Mouse (Mus musculus): Measurements from ENCODE around the gene Olfr1341. TPM values are rescaled to one million over a fixed set of nuclear protein-coding genes. Genes with fewer than 3 reads are reported as not detected.

Olfr1341 gene
- total RNA-seq (2014; fragmentation: Nextera tagmentation), result not detected in 2 replicates
- total RNA-seq (2017), result not detected in 2 replicates

GRCm38 (mm10) chr4:118703223-118703622 is at the start of gene Olfr1341:
Olfr1341 (plus strand) TSS chr4:118703523.
- ATAC-seq (replicated peaks; ENCODE audit: poor library complexity, severe bottlenecking), result no peak

GRCm38 (mm10) chr4:118658652-118659051 is 44.7 kb upstream of the Olfr1341 start, which contains the start of gene Olfr62:
Olfr62 (plus strand) TSS chr4:118658952.
- ATAC-seq (replicated peaks; ENCODE audit: poor library complexity, severe bottlenecking), result no peak

- no peak for ATAC-seq (replicated peaks; ENCODE audit: poor library complexity, severe bottlenecking)
Observed at GRCm38 (mm10) chr4:118687086-118687485, 16.2 kb upstream of the Olfr1341 start.

GRCm38 (mm10) chr4:118692412-118692973 is 10.8 kb upstream of the Olfr1341 start, which contains the start of gene Olfr1342:
Olfr1342 (minus strand) TSS chr4:118692756.
- no peak for ATAC-seq (replicated peaks; ENCODE audit: poor library complexity, severe bottlenecking)

- ATAC-seq (replicated peaks; ENCODE audit: poor library complexity, severe bottlenecking), result no peak
Observed at GRCm38 (mm10) chr4:118693812-118694211, 9.5 kb upstream of the Olfr1341 start.

GRCm38 (mm10) chr4:118708086-118708485 is 4.8 kb downstream of the Olfr1341 start:
- ATAC-seq (replicated peaks; ENCODE audit: poor library complexity, severe bottlenecking), result no peak

GRCm38 (mm10) chr4:118711656-118712055 is 8.3 kb downstream of the Olfr1341 start:
- ATAC-seq (replicated peaks; ENCODE audit: poor library complexity, severe bottlenecking), result no peak

- ATAC-seq (replicated peaks; ENCODE audit: poor library complexity, severe bottlenecking), result no peak
Observed at GRCm38 (mm10) chr4:118719838-118720237, 16.5 kb downstream of the Olfr1341 start, which contains the start of gene Olfr1340. Olfr1340 (plus strand) TSS chr4:118720138.

GRCm38 (mm10) chr4:118721742-118722483 is 18.6 kb downstream of the Olfr1341 start:
- no peak for ATAC-seq (replicated peaks; ENCODE audit: poor library complexity, severe bottlenecking)

- ATAC-seq (replicated peaks; ENCODE audit: poor library complexity, severe bottlenecking), result no peak
Observed at GRCm38 (mm10) chr4:118731875-118732274, 28.6 kb downstream of the Olfr1341 start, which contains the start of gene Olfr1339. Olfr1339 (plus strand) TSS chr4:118732175.

- ATAC-seq (replicated peaks; ENCODE audit: poor library complexity, severe bottlenecking), result no peak
Observed at GRCm38 (mm10) chr4:118739574-118739973, 36.3 kb downstream of the Olfr1341 start.

- no peak for ATAC-seq (replicated peaks; ENCODE audit: poor library complexity, severe bottlenecking)
Observed at GRCm38 (mm10) chr4:118740988-118741698, 37.8 kb downstream of the Olfr1341 start.

- no peak for ATAC-seq (replicated peaks; ENCODE audit: poor library complexity, severe bottlenecking)
Observed at GRCm38 (mm10) chr4:118741881-118742280, 38.6 kb downstream of the Olfr1341 start.

GRCm38 (mm10) chr4:118758637-118759036 is 55.3 kb downstream of the Olfr1341 start, which contains the start of gene Olfr1338:
Olfr1338 (minus strand) TSS chr4:118758737.
- no peak for ATAC-seq (replicated peaks; ENCODE audit: poor library complexity, severe bottlenecking)

Other genes with a start within 250 kb of the Olfr1341 start
- 0.11 and 0.49 TPM in 2 replicates for gene Mpl, start 246.0 kb upstream of the Olfr1341 start, total RNA-seq (2014; fragmentation: Nextera tagmentation)
- gene Mpl, start 246.0 kb upstream of the Olfr1341 start, total RNA-seq (2017), result not detected in 2 replicates
- 3.9 and 7.2 TPM in 2 replicates for gene Tie1, start 213.5 kb upstream of the Olfr1341 start, total RNA-seq (2014; fragmentation: Nextera tagmentation)
- 4.3 and 4.5 TPM in 2 replicates for gene Tie1, start 213.5 kb upstream of the Olfr1341 start, total RNA-seq (2017)
- not detected in 2 replicates for gene 2610528J11Rik, start 176.5 kb upstream of the Olfr1341 start, total RNA-seq (2014; fragmentation: Nextera tagmentation)
- gene 2610528J11Rik, start 176.5 kb upstream of the Olfr1341 start, total RNA-seq (2017), result not detected in 2 replicates
- gene Tmem125, start 159.5 kb upstream of the Olfr1341 start, total RNA-seq (2014; fragmentation: Nextera tagmentation), result not detected in 2 replicates
- 0.82 TPM in 1 of 2 replicates, not detected in the other for gene Tmem125, start 159.5 kb upstream of the Olfr1341 start, total RNA-seq (2017)
- 1.2 and 1.3 TPM in 2 replicates for gene Cfap57, start 82.7 kb upstream of the Olfr1341 start, total RNA-seq (2014; fragmentation: Nextera tagmentation)
- gene Cfap57, start 82.7 kb upstream of the Olfr1341 start, total RNA-seq (2017), result 2.8 and 3.9 TPM in 2 replicates
- 100 and 111 TPM in 2 replicates for gene Ebna1bp2, start 82.7 kb upstream of the Olfr1341 start, total RNA-seq (2014; fragmentation: Nextera tagmentation)
- 158 and 165 TPM in 2 replicates for gene Ebna1bp2, start 82.7 kb upstream of the Olfr1341 start, total RNA-seq (2017)
- not detected in 2 replicates for gene Olfr62, start 44.6 kb upstream of the Olfr1341 start, total RNA-seq (2014; fragmentation: Nextera tagmentation)
- gene Olfr62, start 44.6 kb upstream of the Olfr1341 start, total RNA-seq (2017), result not detected in 2 replicates
- gene Olfr1342, start 10.8 kb upstream of the Olfr1341 start, total RNA-seq (2014; fragmentation: Nextera tagmentation), result not detected in 2 replicates
- gene Olfr1342, start 10.8 kb upstream of the Olfr1341 start, total RNA-seq (2017), result not detected in 2 replicates
- not detected in 2 replicates for gene Olfr1340, start 16.6 kb downstream of the Olfr1341 start, total RNA-seq (2014; fragmentation: Nextera tagmentation)
- gene Olfr1340, start 16.6 kb downstream of the Olfr1341 start, total RNA-seq (2017), result not detected in 2 replicates
- not detected in 2 replicates for gene Olfr1339, start 28.7 kb downstream of the Olfr1341 start, total RNA-seq (2014; fragmentation: Nextera tagmentation)
- gene Olfr1339, start 28.7 kb downstream of the Olfr1341 start, total RNA-seq (2017), result not detected in 2 replicates
- gene Olfr1338, start 55.2 kb downstream of the Olfr1341 start, total RNA-seq (2014; fragmentation: Nextera tagmentation), result not detected in 2 replicates
- gene Olfr1338, start 55.2 kb downstream of the Olfr1341 start, total RNA-seq (2017), result not detected in 2 replicates
- not detected in 2 replicates for gene Olfr1337, start 79.1 kb downstream of the Olfr1341 start, total RNA-seq (2014; fragmentation: Nextera tagmentation)
- not detected in 2 replicates for gene Olfr1337, start 79.1 kb downstream of the Olfr1341 start, total RNA-seq (2017)
- gene Olfr1335, start 106.4 kb downstream of the Olfr1341 start, total RNA-seq (2014; fragmentation: Nextera tagmentation), result not detected in 2 replicates
- gene Olfr1335, start 106.4 kb downstream of the Olfr1341 start, total RNA-seq (2017), result not detected in 2 replicates
- not detected in 2 replicates for gene Olfr1333, start 132.8 kb downstream of the Olfr1341 start, total RNA-seq (2014; fragmentation: Nextera tagmentation)
- gene Olfr1333, start 132.8 kb downstream of the Olfr1341 start, total RNA-seq (2017), result not detected in 2 replicates
- gene Olfr1331, start 161.1 kb downstream of the Olfr1341 start, total RNA-seq (2014; fragmentation: Nextera tagmentation), result not detected in 2 replicates
- not detected in 2 replicates for gene Olfr1331, start 161.1 kb downstream of the Olfr1341 start, total RNA-seq (2017)
- gene Olfr1330, start 185.1 kb downstream of the Olfr1341 start, total RNA-seq (2014; fragmentation: Nextera tagmentation), result not detected in 2 replicates
- gene Olfr1330, start 185.1 kb downstream of the Olfr1341 start, total RNA-seq (2017), result not detected in 2 replicates
- gene Olfr1329, start 213.9 kb downstream of the Olfr1341 start, total RNA-seq (2014; fragmentation: Nextera tagmentation), result not detected in 2 replicates
- gene Olfr1329, start 213.9 kb downstream of the Olfr1341 start, total RNA-seq (2017), result not detected in 2 replicates
- not detected in 2 replicates for gene Olfr1328, start 235.1 kb downstream of the Olfr1341 start, total RNA-seq (2014; fragmentation: Nextera tagmentation)
- gene Olfr1328, start 235.1 kb downstream of the Olfr1341 start, total RNA-seq (2017), result not detected in 2 replicates

All from granulocyte monocyte progenitor cell, adult 5-6 weeks (primary cell).